Mouse (Mus musculus) thymus, postnatal 4 days (tissue): ENCODE results near the gene Olfr199.
"Not testable (repeated sequence)": the region's sequence is repeated elsewhere in the genome, so short reads cannot be mapped to it uniquely, and the experiment has no call there.

Experiments
- DNase-seq: peaks from one replicate; pipeline ENCODE4 v3.0.0; 2021

Gene Olfr199

DNA sequence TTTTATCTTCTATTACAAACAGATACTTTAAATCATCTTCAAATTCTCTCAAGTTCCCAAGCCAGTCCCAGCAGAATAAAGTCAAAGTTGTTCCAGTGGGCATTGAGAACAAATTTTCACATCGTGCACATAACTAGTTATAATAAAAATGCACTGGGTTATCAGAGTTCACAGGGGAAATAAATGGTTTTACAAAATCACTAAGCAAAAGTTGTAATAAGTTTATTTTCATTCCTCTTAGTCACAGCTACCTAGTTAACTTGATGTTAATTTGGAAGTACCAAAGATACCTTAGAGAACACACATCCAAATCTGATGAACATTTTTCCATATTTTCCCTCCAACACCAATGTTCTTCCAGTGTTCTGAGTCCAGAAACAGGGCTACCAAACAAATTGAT lies at the start of gene Olfr199:
TSS of gene Olfr199 (minus strand) at position 101 of the 400 bp plus-strand sequence.
- not testable (repeated sequence) for DNase-seq

DNA sequence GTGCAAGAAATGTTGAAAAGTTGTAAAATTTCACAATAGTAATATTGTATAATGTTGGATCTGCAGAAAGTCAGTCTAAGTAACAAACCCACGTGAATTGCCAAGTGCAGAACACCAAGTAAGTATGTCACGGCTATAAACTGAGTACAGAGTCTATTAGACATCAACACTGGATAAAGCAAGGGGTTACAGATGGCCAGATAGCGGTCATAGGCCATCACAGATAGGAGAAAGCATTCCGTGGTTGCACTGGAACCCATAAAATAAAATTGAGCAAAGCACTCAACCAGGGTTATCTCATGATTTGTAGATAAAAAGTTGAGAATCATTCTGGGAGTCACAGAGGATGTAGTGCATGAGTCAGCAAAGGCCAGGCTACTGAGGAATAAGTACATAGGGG lies 49.5 kb upstream of the Olfr199 start:
- DNase-seq, result not testable (repeated sequence)

DNA sequence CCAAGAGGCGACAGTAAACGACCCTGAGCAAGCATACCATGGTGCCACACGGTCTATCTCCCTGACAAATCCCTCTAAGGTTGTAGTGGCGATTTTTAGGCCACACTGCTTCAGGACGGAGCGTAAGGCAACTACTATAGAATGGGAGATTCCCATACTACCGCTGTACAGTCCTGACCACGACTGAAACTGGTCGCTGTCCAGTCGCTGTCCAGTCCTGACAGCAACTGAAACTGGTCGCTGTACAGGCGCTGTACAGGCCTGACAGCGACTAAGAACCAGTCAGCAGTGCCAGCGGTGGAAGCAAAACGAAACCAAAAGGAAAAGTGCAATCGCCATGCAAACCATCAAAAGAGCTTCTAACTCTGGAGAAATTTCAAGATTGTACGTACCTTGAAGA lies 30.1 kb upstream of the Olfr199 start:
- no peak for DNase-seq

DNA sequence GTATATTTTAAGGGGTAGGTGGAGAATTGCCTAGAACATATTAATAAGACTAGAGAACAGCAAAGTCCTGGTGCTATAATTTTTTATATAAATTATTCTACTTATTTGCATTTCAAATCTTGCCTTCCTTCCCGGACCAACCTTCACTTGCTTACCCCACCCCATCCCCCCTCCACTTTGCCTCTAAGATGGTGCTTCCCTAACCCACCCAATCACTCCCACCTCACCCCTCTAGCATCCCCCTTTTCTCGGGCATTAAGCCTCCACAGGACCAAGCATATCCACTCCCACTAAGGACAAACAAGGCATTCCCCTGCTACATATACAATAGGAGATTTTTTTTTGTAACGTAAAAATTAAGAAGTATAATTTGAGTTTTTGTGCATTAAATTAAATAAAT lies 1.7 kb downstream of the Olfr199 start:
- not testable (repeated sequence) for DNase-seq

DNA sequence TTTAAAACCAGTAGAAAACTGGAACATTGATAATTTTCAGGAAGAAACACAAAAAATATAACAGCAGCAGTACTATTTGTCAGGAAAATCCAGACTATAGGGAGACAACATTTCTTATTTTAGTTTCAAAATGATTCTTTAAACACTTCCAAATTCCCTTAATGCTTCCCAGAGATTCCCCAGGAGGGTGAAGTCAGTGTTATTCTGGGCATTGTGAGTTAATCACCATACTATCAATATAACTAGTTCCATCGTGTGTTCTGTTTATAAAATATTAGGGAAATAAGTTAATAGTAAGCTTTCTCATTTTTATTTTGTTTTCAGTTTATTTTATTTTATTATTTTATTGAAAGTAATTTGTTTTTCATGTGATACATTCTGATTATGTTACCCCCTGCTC lies 16.1 kb downstream of the Olfr199 start, which contains the start of gene Olfr198:
TSS of gene Olfr198 (minus strand) at position 101 of the 400 bp plus-strand sequence.
- not testable (repeated sequence) for DNase-seq

DNA sequence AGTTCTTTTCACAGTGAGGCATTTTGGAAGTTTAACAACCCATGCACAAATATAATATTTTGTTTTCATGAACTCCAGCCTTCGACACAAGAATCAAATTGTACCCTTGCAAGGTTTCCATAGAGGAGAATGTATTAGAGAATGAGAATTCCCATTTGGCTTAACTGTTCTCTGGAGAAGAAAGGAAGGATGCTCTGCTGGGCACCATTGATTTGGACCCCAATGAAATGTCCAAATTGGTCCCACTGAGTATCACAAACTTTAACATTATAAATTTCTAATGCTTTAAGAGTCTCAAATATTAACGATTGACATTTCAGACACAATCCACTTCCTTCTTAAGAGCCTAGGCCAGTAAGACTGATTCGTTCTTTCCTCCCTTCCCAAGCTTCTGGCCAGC lies 49.2 kb downstream of the Olfr199 start, which contains the start of gene Olfr196:
TSS of gene Olfr196 (minus strand) at position 101 of the 400 bp plus-strand sequence.
- DNase-seq, result no peak
